Mouse (Mus musculus) megakaryocyte progenitor cell, adult 5-6 weeks (primary cell): ENCODE measurements at regions not wholly inside any gene's neighbourhood (a gene's known extent, or its start where the extent isn't known, plus 50 kb on each side); places are given as distances from the start of the nearest gene placed in this dataset.

Source experiments
- ATAC-seq: replicated peaks from 2 replicates; pipeline ENCODE4 v1.8.0; 2016; ENCODE audit warnings: mild to moderate bottlenecking, moderate TSS enrichment, inconsistent platforms; ENCODE audit not compliant: poor library complexity

DNA sequence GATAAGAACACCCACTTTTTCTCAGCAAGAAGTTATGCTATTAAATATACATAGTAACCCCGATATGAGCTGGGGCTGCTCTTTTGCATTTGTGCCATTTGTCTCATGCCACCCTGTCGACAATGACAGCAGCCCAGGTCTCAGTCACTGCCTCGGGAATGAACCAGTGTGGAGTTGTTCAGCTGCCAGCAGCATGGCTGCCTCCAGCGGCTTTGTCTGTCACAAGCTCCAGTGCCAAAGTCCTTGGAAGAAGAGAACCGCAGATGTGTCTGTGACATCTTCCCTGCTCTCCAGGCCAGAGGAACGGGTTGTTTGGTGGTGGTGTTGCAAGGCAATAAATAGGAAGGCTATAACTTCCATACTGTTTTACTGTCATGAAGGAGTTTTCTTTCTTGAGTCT lies 130.7 kb downstream of the Cep170 start:
- ATAC-seq = no peak

DNA sequence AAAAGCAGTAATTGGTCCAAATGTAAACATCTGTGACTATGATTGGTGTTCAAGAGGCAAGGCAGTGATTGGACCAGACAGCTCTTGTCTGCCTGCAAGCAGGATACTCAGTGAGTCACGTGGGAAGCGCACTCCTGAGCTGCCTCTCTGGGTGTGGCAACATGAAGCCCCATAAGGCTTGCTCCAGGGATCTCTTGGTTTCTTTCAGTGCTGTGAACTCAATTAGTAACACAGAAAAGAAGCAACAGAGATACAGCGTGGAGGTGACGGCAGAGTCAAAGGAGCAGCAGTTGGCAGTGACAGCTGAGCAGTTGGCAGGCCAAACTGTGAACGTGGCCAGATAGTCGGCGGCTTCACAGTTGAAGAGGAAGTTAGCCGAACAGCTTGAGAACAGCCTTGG lies 131.9 kb downstream of the Cep170 start:
- ATAC-seq = 0 out of 2 replicates have a peak, but pooled peaks have one; percentile 34

DNA sequence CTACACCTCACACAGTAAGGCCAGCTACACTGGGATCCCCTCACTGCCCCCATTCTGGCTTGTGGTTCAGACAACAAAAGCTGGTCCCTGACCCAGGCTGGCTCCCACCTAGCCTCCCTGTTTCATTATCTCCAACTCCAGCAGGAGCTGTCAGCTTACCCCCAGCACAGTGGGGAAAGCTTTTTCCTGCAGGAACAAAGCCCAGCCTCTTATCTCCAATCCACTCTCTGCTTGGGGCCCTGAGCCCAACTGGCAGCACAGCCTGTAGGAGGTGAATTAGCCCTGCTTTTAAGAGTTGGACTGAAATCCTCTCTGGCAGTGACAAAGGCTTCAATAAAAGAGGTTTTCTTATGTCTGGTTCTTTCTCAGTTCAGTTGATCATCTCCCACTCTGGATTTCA lies 138.7 kb downstream of the Cep170 start:
- ATAC-seq = no peak

DNA sequence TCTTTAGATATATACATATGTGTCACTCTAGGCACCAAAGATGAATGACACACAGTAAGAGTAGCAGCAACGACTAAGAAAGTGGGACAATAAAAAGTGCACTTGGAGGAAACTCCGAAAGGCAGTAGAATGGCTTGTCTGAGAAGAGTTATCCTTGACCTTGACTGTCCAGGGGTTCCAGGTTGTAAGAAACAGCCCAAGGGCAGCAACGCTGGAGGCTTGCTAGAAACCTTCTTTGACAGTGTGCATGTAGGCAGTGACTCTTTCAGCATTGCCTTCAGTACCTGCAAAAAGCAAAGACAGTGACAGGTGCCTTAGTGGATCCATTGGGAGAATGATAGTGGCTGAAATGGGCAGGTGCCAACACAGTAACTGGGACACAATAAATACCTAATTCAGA lies 142.8 kb downstream of the Cep170 start:
- ATAC-seq = no peak

DNA sequence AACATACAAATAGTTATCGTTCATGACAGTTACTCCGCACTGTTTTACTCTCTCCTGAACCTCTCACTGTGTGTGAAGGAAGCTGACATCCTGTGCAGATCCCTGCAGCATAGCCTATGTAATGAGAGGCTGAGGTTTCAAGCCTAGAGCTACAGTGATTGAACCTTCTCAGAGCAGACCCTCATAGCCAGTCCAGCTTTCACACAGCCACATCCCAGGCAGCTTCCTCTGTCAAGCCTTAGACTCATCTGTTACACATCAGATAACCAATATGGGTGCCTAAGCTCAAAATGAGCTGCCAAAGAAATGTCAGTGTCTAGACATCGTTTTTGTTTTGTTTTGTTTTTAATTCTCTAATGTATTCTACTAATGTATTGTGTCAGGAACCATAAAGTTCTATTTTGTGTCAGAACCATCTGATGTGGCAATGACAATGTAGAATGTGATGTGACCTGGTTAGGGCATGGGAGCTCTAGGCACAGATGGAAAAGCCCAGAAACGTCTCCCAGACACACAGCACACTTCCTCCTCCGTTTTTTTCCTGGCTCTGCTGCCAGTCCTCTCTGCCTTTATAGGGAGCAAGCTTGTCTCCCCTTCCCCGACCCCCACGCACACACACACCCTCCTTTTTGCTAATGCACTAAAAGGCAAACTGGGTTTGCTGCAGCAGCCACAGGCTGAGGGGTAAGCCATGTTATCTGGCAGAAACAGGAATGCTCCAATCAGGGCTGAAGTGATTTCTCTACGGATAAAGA lies 146.1 kb downstream of the Cep170 start:
- ATAC-seq = no peak

DNA sequence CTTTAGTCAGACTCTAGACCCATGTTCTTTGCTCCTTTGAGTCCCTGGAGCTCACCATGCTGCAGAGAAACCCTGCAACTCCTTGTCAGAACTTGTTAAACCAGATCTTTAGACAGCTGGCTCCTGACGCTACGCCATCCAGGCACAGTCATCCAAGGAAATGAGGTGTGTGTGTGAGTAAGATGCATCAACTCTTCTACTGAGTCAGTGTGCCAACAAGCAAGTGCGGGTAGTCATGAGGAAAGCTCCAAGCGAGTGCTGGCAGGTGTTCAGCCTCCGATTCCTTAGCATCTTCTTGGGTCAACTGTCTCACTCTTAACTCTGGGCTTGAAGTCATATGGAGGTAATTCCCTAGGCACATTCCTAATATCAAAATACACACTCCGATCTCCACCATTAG lies 153.6 kb downstream of the Cep170 start:
- ATAC-seq = no peak

DNA sequence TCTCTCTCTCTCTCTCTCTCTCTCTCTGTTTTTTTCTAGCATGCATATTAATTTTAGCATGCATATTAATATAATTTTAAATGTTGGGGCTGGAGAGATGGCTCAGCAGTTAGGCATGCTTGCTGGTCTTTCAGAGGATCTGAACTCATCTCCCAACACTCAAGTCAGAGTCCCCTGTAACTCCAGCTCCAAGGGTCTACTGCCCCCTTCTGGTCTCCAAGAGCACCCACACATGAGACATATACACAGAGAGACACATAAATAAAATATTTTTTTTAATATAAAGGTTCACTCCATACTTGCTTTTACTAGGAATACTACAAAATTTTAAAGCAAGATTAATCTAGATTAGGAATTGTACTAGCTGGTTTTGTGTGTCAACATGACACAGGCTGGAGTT lies 155.2 kb downstream of the Cep170 start:
- ATAC-seq = no peak

DNA sequence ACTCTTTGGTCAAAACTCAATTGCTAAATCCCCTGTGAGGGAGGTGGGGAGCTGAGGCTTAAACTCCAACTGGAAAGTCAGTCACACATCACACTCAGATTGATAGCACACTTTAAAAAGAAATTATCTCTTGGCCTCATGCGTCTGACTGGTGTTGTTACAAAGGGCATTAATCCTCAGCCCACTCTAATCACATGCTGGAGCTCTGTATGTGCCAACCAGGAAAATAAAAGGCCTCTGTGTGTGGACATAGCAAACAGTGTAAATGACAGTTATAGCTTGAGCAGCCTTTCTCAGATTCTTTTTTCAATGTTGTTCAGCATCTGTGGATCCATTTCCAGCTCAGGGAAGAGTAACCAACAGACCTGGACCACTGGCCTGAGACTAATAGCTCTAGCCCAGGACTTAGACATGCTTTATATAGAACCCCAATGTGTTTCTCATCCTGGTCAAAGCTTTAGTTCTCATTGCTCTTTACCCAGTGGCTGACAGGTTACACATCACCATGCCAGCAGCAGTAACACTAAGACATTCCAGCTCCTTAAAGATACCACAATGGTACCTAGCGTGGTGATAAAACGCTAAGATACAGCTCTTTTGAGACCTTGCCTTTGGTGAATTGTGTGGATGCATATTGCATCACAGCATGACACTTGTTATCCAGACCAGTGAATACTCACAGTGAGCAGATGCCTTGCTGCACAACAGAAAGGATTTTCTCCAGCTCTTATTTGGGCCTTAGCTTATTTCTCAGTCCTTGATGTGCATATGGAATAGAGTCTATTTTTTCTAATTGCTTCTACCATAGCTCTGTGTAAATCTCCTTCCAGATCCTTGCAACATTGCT lies 158.2 kb downstream of the Cep170 start:
- no peak for ATAC-seq

DNA sequence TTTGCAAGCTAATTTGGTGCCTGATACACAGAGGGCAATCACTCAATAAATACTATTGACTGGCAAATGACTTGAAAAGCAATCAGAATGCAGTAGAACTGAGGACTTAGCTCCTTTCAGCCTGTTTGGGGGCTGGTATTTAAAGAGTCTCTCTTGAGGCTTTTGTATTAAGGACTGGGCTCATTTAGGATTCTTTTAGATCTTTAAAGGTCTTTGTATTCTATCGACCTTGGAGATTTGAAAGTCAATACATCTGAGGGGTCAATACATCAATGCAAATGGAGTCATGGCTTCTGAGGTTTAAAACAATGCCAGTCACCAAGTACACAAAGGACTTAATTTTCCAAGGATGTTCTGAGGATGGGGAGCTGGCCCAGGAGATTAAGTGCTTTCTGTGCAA lies 169.6 kb downstream of the Cep170 start:
- no peak for ATAC-seq

DNA sequence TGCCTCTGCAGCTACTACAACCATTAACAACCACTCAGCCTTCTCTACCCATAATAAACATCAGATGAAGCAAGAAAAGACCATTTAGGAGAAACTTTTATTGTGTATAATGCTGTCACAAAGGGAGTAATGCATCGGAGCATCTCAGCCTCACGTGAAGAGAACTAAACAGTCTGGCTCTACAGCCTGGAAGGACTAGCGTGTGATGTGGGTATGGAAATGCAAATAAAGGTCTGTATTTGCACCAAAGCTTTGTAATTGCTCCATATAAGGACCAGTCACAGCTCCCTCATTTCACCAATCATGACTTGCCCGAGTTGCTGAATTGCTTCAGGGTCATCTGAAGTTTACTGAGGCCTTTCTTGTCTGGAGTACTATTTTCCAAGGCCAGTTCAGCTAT lies 190.7 kb downstream of the Cep170 start:
- ATAC-seq = no peak

DNA sequence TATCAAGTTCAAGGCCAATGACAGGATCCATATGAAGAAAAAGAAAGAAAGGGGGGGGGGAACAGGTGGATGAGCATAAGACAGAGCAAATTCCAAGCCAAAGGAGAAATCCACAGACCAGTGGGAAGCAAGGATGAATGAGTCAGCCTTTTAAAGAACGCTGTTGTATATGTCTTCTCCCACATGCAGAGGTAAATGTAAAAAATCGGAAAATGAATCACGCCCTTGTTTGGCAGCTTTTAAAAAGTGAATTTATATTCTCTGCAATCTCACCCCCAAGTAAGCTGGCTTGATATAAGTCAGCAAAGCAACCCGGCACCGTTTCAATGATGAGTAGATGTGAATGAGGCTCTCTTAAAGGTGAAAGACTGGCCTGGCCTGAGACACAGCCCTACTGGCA lies 191.7 kb downstream of the Cep170 start:
- no peak for ATAC-seq

DNA sequence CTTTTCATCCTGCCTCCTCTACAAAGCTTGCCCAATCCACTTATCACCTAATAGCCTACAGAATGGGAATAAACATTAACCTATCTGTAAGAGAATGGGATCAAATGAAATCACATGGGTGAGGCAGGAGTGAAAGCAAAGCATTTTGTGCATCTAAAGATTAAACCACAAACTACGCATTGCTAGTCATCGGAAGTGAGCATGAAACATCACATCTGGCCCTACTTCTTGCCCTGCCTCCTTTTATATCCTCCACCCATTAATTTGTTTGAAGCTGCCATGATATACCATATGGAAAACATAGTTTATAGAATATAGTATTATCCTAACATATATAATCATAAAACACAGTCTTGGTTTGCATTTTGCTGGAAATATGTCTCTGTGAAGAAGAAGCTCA lies 192.6 kb downstream of the Cep170 start:
- ATAC-seq = no peak

DNA sequence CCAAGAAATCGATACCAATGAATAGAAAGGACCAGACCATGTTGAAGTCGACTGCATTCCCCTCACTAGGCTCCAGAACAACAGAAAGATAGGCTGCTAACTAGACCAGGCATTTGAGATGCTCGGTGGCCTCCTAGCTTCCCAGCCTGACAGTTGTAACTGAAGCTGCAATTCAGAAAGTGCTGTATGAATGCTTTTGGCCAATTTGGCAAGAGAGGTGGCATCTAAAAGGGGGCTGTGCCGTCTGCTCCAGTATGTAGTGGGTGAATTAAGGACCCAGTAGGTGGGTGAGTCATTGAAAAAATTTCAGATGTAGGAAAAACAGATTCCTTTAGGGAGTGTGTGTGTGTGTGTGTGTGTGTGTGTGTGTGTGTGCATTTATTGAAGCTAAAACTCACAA lies 195.0 kb downstream of the Cep170 start:
- ATAC-seq = no peak

DNA sequence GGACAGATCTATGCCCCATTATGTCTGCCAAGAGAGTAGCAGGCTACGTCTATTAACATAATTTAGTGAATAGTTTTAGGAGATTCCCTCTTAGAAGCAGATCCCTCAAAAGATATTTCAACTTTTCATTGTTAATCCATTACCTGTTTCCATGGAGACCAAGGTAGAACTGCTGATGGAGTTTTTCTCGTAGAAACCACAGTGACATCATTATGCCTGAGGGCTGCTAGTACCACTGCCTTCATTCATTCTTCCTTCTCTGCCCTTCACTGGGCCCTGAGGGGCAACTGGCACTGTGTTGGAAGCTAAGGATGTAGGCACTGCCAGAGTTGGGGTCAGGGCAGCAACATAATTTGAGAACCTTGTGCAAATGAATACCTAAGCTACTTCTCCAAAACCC lies 198.2 kb downstream of the Cep170 start:
- ATAC-seq = no peak

DNA sequence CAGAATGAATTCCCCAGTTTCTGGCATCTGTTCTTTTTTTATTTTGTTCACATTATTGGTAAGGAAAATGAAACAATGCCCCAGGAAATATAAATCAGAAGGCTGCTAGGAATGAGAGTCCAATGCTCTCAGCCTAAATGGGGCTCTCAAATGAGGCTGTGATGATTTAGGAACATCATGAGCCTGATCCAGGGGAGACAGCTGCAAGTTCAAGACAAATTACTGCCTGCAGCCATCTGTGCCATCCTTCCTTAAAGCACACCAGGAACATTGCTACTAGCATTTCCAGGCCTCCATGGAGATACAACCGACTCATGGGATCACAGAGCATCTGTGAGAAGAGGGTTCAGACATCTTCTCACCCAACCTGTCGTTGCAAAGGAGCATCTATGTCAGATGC lies 219.6 kb downstream of the Cep170 start:
- ATAC-seq = no peak

DNA sequence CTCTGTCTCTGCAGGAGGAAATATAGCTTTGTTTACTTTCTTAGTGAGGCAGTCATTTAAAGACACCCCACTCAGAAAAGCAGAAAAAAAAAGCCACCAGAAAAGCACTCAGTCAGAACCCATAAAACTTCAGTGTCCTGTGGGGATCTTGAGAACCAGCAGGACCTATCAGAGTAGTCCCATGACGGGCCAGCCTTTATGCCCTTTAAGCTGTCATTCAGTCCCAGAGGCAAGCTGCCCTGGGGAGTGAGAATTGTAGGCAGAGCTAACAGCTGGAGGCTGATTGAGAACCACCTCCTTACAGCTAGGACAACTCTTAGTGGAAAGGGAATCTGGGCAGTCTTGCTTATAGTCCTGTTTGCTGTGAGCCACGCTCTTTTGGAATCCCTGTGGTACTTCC lies 225.7 kb downstream of the Cep170 start:
- ATAC-seq = no peak

DNA sequence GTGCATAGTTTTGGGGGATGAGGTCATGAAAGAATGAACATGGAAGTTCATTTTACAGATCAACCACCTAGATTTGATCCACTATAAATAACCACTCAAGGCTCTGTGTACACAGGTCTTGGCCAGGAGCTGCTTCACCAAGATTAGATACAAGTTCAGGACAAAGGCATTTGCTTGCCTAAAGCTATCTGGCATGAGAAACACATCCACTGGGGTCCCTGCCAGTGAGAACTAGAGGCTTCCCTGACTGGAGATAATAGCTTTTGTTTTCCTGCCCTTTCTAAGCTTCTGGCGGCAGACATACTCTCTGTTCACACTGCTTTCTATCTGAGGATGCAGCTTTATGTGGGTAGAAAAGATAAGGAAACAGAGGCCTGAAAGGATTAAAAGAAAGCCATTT lies 240.2 kb downstream of the Cep170 start:
- no peak for ATAC-seq

DNA sequence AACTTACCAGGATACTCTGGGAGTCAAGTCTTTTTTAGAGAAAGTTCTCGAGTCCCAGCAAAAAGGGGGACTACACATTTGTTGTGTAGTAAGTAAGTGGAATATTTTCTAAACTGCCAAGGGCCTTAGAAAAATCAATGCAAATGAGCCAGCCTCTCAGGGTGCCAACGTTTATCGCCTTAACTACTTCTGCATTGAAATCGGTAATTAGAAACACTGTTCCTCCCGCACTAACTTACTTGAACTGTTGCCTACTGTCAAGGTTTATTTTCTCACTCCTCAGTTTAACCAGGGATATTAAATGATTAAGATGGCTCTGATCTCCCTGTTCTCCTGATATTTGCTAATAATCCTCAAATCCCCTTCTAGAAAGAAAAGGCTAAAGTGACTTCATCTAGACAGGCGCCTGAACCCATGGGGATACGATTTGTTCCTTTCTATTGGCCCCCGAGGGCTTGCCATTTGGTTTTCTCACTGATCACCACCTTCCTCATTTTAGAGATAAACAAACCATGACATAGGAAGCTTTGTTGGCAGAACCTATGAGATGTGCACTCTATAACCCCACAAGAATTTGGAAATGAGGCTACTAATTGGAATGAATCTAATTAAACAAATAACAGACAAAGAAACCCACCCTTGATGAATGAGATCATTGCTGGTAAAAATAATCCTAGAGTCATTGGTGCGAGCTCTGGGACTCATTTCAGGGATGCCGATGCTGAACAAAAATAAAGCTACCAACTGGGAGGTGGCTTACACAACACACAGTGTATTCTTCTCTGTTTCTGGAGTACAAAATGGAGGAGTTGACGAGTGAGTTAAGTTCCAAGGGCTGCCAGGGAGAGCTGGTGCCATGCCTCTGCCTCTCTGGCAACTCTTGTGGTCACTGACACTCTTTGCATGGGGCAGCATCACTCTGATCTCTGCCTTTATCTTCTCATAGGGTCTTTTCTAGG lies 255.1 kb downstream of the Cep170 start:
- no peak for ATAC-seq

DNA sequence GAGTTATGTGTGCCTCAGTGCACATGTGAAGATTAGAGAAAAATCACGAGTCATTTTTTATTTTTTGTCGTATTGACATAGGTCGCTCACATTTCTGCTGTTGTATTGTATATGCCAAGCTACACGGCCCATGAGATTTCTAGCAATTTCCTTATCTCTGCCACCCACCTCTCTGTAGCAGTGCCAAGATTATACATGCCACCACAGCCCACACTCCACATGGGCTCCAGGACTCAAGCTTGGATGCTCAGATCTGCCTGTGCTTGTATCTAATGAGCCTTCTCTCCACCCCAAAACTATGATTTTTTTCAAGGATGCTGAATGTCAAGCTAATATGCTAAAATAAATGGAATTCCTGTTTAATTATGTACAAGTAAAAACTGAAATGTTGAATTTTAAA lies 259.3 kb upstream of the Pld5 start:
- ATAC-seq = no peak

DNA sequence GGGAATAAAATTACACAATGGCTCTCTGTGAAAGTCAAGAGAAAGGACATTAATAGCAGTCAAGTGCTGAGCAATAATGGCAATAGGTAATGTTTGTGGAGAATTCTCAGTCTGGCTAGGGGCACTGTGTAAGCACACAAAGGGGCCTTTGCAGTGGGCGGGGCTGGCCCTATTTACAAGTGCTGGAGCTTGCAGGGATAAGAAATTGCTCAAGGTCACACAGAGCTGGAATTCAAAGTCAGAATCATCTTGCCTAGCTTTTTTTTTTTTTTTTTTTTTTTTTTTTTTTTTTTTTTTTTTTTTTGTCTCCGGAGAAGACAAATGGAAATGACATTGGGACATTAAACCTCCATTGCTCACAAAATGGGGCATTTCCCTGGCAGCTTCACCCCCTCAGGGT lies 253.9 kb upstream of the Pld5 start:
- no peak for ATAC-seq

DNA sequence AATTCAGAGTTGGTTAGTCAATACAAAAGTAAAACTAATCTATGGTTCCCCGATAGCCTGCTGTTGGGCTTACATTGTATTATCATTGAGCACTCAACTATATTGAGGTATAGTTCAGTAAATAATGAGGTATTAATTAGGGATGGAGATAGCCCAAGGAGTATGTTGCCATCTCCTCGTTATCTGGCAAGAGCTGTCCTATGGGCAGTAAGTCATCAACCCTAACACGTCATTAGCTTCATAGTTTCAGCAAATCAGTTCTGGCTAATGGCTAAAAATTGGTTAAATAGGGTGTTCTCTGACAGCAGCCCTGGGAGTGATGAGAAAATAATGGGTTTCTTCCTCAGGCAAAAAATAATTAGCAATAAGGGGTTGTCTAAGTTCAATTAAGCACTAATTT lies 236.4 kb upstream of the Pld5 start:
- no peak for ATAC-seq
